Mouse (Mus musculus) bone marrow macrophage, adult 2 months (primary cell): ENCODE results near the gene Ier3.

Experiments
- CTCF ChIP-seq: IDR thresholded peaks from 2 replicates; pipeline ENCODE4 v1.5.1; 2012; ENCODE audit warnings: low read depth, mild to moderate bottlenecking, low read length, moderate library complexity
- POLR2A ChIP-seq: IDR thresholded peaks from 2 replicates; pipeline ENCODE4 v1.6.1; 2012; ENCODE audit warnings: mild to moderate bottlenecking, low read depth, low read length, borderline replicate concordance

- TF ChIP-seq CTCF (no peak), POLR2A (no peak)
Measured at GRCm38 (mm10) chr17:35825109-35825850, 3.8 kb downstream of the Ier3 start.
